Mouse (Mus musculus) urinary bladder, postnatal 25 days (tissue): ENCODE measurements around the gene Vmn1r67.

Experiments
- DNase-seq: peaks from one replicate; pipeline ENCODE4 v3.0.0; 2022; ENCODE audit warnings: low spot score

Vmn1r67 gene

GRCm38 (mm10) chr7:10443031-10443430 lies at the start of gene Vmn1r67:
TSS of gene Vmn1r67 (plus strand) at chr7:10443331.
- no peak for DNase-seq

GRCm38 (mm10) chr7:10458166-10458565 lies 15.0 kb downstream of the Vmn1r67 start:
- DNase-seq: no peak

- DNase-seq: no peak
Measured at GRCm38 (mm10) chr7:10479813-10480212, 36.7 kb downstream of the Vmn1r67 start.

GRCm38 (mm10) chr7:10480588-10481233 lies 37.6 kb downstream of the Vmn1r67 start:
- no peak for DNase-seq

GRCm38 (mm10) chr7:10494786-10495521 lies 51.8 kb downstream of the Vmn1r67 start, which contains the start of gene Zik1:
TSS of gene Zik1 (minus strand) at chr7:10495394.
- peak; percentile 41 for DNase-seq

GRCm38 (mm10) chr7:10495578-10495977 lies 52.4 kb downstream of the Vmn1r67 start:
- no peak for DNase-seq
